Mouse (Mus musculus) neural tube, embryonic 11.5 days (tissue): ENCODE data around the gene Rph3a. TPM values are rescaled to one million over a fixed set of nuclear protein-coding genes. Genes with fewer than 3 reads are reported as not detected.
"Not testable (repeated sequence)": the region's sequence is repeated elsewhere in the genome, so short reads cannot be mapped to it uniquely, and the experiment has no call there.

Experiments used
- ATAC-seq: fragments of 200-750 bp; cut with Nextera tagmentation; 2 replicates; pipeline ENCODE4 v1.8.0; 2017; ENCODE audit warnings: moderate number of reproducible peaks, mild to moderate bottlenecking, moderate TSS enrichment, moderate library complexity; ENCODE audit not compliant: insufficient read depth, low FRiP score, low TSS enrichment
- DNase-seq: peaks from one replicate; pipeline ENCODE4 v3.0.0-alpha.2; 2015; ENCODE audit warnings: low spot score
- H3K27ac ChIP-seq: fragments of 300-500 bp; sonication (generic); 2 replicates; pipeline ENCODE4 v1.5.1; 2014; ENCODE audit warnings: low read depth, mild to moderate bottlenecking, low read length
- H3K27me3 ChIP-seq: fragments of 300-500 bp; sonication (generic); 2 replicates; pipeline ENCODE4 v1.6.1; 2014; ENCODE audit warnings: mild to moderate bottlenecking, low read length, mixed read lengths; ENCODE audit not compliant: control insufficient read depth, insufficient read depth
- H3K36me3 ChIP-seq: fragments of 300-500 bp; sonication (generic); 2 replicates; pipeline ENCODE4 v1.6.1; 2014; ENCODE audit warnings: mild to moderate bottlenecking, low read length, moderate library complexity, mixed read lengths; ENCODE audit not compliant: control insufficient read depth, insufficient read depth
- H3K4me1 ChIP-seq: fragments of 300-500 bp; sonication (generic); 2 replicates; pipeline ENCODE4 v1.6.1; 2014; ENCODE audit warnings: low read length, mixed read lengths; ENCODE audit not compliant: control insufficient read depth, insufficient read depth
- H3K4me2 ChIP-seq: fragments of 300-500 bp; sonication (generic); 2 replicates; pipeline ENCODE4 v1.6.1; 2014; ENCODE audit warnings: low read depth, mild to moderate bottlenecking, moderate library complexity
- H3K4me3 ChIP-seq: fragments of 300-500 bp; sonication (generic); 2 replicates; pipeline ENCODE4 v1.5.1; 2014; ENCODE audit warnings: low read depth, low read length
- H3K9ac ChIP-seq: fragments of 300-500 bp; sonication (generic); 2 replicates; pipeline ENCODE4 v1.6.1; 2014; ENCODE audit warnings: mild to moderate bottlenecking, low read length
- H3K9me3 ChIP-seq: fragments of 300-500 bp; sonication (generic); 2 replicates; pipeline ENCODE4 v1.6.1; 2016; ENCODE audit warnings: low read length; ENCODE audit not compliant: control insufficient read depth
- WGBS: fragments of 180-500 bp; shearing (Covaris S2); extraction: QIAGEN DNeasy Blood & Tissue Kit; methylation state at CpG from one replicate; pipeline ENCODE4 v1.1.7; 2014; 5-methylcytosine and 5-hydroxymethylcytosine counted together
- polyA plus RNA-seq: library from polyadenylated mRNA; unstranded; fragments of >200 nt; fragmentation: Nextera tagmentation; extraction: Ambion mirVana; gene quantifications from 2 replicates; pipeline ENCODE4 v1.2.1, GENCODE M21; 2014

Gene Rph3a
- polyA plus RNA-seq, 1 experiment from 2014 or later = 1.5 TPM

GRCm38 (mm10) chr5:120938586-120938985 lies 71.3 kb downstream of the Rph3a start:
- Histone ChIP-seq H3K4me2 (no peak overlapping the region), H3K4me3 (no peak overlapping the region), H3K9me3 (no peaks in the 10 kb centered on the region), H3K9ac (no peak overlapping the region), H3K4me1 (no peaks in the 10 kb centered on the region), H3K27ac (no peak overlapping the region), H3K36me3 (no peaks in the 10 kb centered on the region), H3K27me3 (no peaks in the 10 kb centered on the region)
- no peak for ATAC-seq
- WGBS = 56% methylated on average over 8 of the region's 8 CpGs
- no peak for DNase-seq

GRCm38 (mm10) chr5:120937841-120938240 lies 72.1 kb downstream of the Rph3a start:
- H3K4me2 ChIP-seq = no peak overlapping the region

GRCm38 (mm10) chr5:120933966-120934365 lies 75.9 kb downstream of the Rph3a start:
- no peak overlapping the region for H3K4me3 ChIP-seq
- no peak overlapping the region for H3K4me2 ChIP-seq
- WGBS = 12% methylated on average over 5 of the region's 5 CpGs
- no peaks in the 10 kb centered on the region for H3K9me3 ChIP-seq
- no peaks in the 10 kb centered on the region for H3K4me1 ChIP-seq
- ATAC-seq (no peak), DNase-seq (no peak)
- H3K27ac ChIP-seq = no peak overlapping the region
- no peak overlapping the region for H3K9ac ChIP-seq
- no peaks in the 10 kb centered on the region for H3K36me3 ChIP-seq
- H3K27me3 ChIP-seq = no peaks in the 10 kb centered on the region

More at GRCm38 (mm10) chr5:120937841-120938240, 72.1 kb downstream of the Rph3a start:
- no peak for DNase-seq
- no peaks in the 10 kb centered on the region for H3K36me3 ChIP-seq
- H3K9ac ChIP-seq = no peak overlapping the region
- no peak for ATAC-seq
- H3K27me3 ChIP-seq = no peaks in the 10 kb centered on the region
- no peaks in the 10 kb centered on the region for H3K4me1 ChIP-seq
- 82% methylated on average over 4 of the region's 4 CpGs for WGBS
- no peaks in the 10 kb centered on the region for H3K9me3 ChIP-seq
- H3K27ac ChIP-seq = no peak overlapping the region
- H3K4me3 ChIP-seq = no peak overlapping the region

- no peak for DNase-seq
- WGBS = 13% methylated on average over 1 of the region's 1 CpGs
- ATAC-seq = no peak
- no peak overlapping the region for H3K27ac ChIP-seq
- H3K9me3 ChIP-seq = no peaks in the 10 kb centered on the region
- no peaks in the 10 kb centered on the region for H3K27me3 ChIP-seq
- H3K4me1 ChIP-seq = no peaks in the 10 kb centered on the region
- H3K9ac ChIP-seq = no peak overlapping the region
- no peak overlapping the region for H3K4me2 ChIP-seq
- H3K36me3 ChIP-seq = no peaks in the 10 kb centered on the region
- H3K4me3 ChIP-seq = no peak overlapping the region
Measured at GRCm38 (mm10) chr5:120927036-120927435, 82.9 kb downstream of the Rph3a start.

GRCm38 (mm10) chr5:120926311-120926710 lies 83.6 kb downstream of the Rph3a start:
- not testable (repeated sequence) for H3K27me3 ChIP-seq, H3K9ac ChIP-seq, ATAC-seq, H3K4me1 ChIP-seq, H3K36me3 ChIP-seq, H3K4me3 ChIP-seq, DNase-seq, H3K27ac ChIP-seq, H3K4me2 ChIP-seq, H3K9me3 ChIP-seq
- WGBS = 80% methylated on average over 2 of the region's 2 CpGs

GRCm38 (mm10) chr5:120924520-120924919 lies 85.4 kb downstream of the Rph3a start:
- not testable (repeated sequence) for H3K9me3 ChIP-seq, H3K36me3 ChIP-seq, ATAC-seq, H3K4me3 ChIP-seq, DNase-seq, H3K27ac ChIP-seq, H3K4me1 ChIP-seq, H3K9ac ChIP-seq, H3K27me3 ChIP-seq, H3K4me2 ChIP-seq
- 87% methylated on average over 4 of the region's 4 CpGs for WGBS

- Histone ChIP-seq H3K4me3 (no peak overlapping the region), H3K9ac (no peak overlapping the region), H3K4me1 (no peaks in the 10 kb centered on the region), H3K36me3 (no peaks in the 10 kb centered on the region), H3K27ac (no peak overlapping the region), H3K4me2 (no peak overlapping the region), H3K27me3 (no peaks in the 10 kb centered on the region), H3K9me3 (no peaks in the 10 kb centered on the region)
- WGBS = 87% methylated on average over 4 of the region's 4 CpGs
- no peak for ATAC-seq
- DNase-seq = no peak
Measured at GRCm38 (mm10) chr5:120923969-120924368, 85.9 kb downstream of the Rph3a start.

- H3K9ac ChIP-seq = no peak overlapping the region
- DNase-seq = no peak
- H3K4me3 ChIP-seq = no peak overlapping the region
- no peak overlapping the region for H3K4me2 ChIP-seq
- no peaks in the 10 kb centered on the region for H3K27me3 ChIP-seq
- ATAC-seq = no peak
- no peak overlapping the region for H3K27ac ChIP-seq
- H3K9me3 ChIP-seq = no peaks in the 10 kb centered on the region
- 75% methylated on average over 3 of the region's 3 CpGs for WGBS
- H3K36me3 ChIP-seq = no peaks in the 10 kb centered on the region
- no peaks in the 10 kb centered on the region for H3K4me1 ChIP-seq
Measured at GRCm38 (mm10) chr5:120920296-120920695, 89.6 kb downstream of the Rph3a start.

- WGBS = 78% methylated on average over 2 of the region's 2 CpGs
- not testable (repeated sequence) for H3K4me1 ChIP-seq, H3K9ac ChIP-seq, H3K27me3 ChIP-seq, H3K36me3 ChIP-seq, H3K4me2 ChIP-seq, ATAC-seq, H3K4me3 ChIP-seq, H3K27ac ChIP-seq, DNase-seq, H3K9me3 ChIP-seq
Measured at GRCm38 (mm10) chr5:120919156-120919935, 90.5 kb downstream of the Rph3a start.
